Mouse (Mus musculus): ENCODE results near the gene Olfr104-ps. TPM values are rescaled to one million over a fixed set of nuclear protein-coding genes. Genes with fewer than 3 reads are reported as not detected.

Gene Olfr104-ps
- not detected for total RNA-seq (2021)

GRCm38 (mm10) chr17:37359282-37359681 is at the start of gene Olfr104-ps:
Gene Olfr104-ps, plus strand, starts transcription at chr17:37359582.
- DNase-seq (ENCODE audit: extremely low spot score in 1 of 2, low spot score in 1 of 2) = no peak

- DNase-seq (ENCODE audit: extremely low spot score in 1 of 2, low spot score in 1 of 2) = no peak
These were observed 49.2 kb upstream of the Olfr104-ps start for GRCm38 (mm10) chr17:37310146-37310699.

GRCm38 (mm10) chr17:37316954-37317353 is 42.4 kb upstream of the Olfr104-ps start, which contains the start of gene Olfr102:
Gene Olfr102, minus strand, starts transcription at chr17:37317054.
- no peak for DNase-seq (ENCODE audit: extremely low spot score in 1 of 2, low spot score in 1 of 2)

- no peak for DNase-seq (ENCODE audit: extremely low spot score in 1 of 2, low spot score in 1 of 2)
These were observed 19.8 kb upstream of the Olfr104-ps start, which contains the start of gene Olfr103 for GRCm38 (mm10) chr17:37339598-37339997. Gene Olfr103, minus strand, starts transcription at chr17:37339698.

GRCm38 (mm10) chr17:37378733-37379132 is 19.4 kb downstream of the Olfr104-ps start, which contains the start of gene Olfr105-ps:
Gene Olfr105-ps, plus strand, starts transcription at chr17:37379033.
- no peak for DNase-seq (ENCODE audit: extremely low spot score in 1 of 2, low spot score in 1 of 2)

- no peak for DNase-seq (ENCODE audit: extremely low spot score in 1 of 2, low spot score in 1 of 2)
These were observed 30.7 kb downstream of the Olfr104-ps start, which contains the start of gene Olfr106-ps for GRCm38 (mm10) chr17:37390093-37390492. Gene Olfr106-ps, plus strand, starts transcription at chr17:37390393.

GRCm38 (mm10) chr17:37398926-37399325 is 39.5 kb downstream of the Olfr104-ps start, which contains the start of gene Olfr107:
Gene Olfr107, plus strand, starts transcription at chr17:37399226.
- no peak for DNase-seq (ENCODE audit: extremely low spot score in 1 of 2, low spot score in 1 of 2)

GRCm38 (mm10) chr17:37413380-37413779 is 54.0 kb downstream of the Olfr104-ps start:
- DNase-seq (ENCODE audit: extremely low spot score in 1 of 2, low spot score in 1 of 2) = no peak

Other genes starting within 250 kb of the Olfr104-ps start
- gene Olfr92, start 239.5 kb upstream of the Olfr104-ps start, total RNA-seq (2021) = not detected
- not detected for gene Olfr93, start 198.1 kb upstream of the Olfr104-ps start, total RNA-seq (2021)
- gene Ubd, start 165.7 kb upstream of the Olfr104-ps start, total RNA-seq (2021) = not detected
- not detected for gene Olfr94, start 158.6 kb upstream of the Olfr104-ps start, total RNA-seq (2021)
- not detected for gene Olfr95, start 146.5 kb upstream of the Olfr104-ps start, total RNA-seq (2021)
- gene Olfr96, start 139.4 kb upstream of the Olfr104-ps start, total RNA-seq (2021) = not detected
- not detected for gene Olfr97, start 122.3 kb upstream of the Olfr104-ps start, total RNA-seq (2021)
- gene Olfr98, start 95.8 kb upstream of the Olfr104-ps start, total RNA-seq (2021) = not detected
- gene H2-M3, start 89.4 kb upstream of the Olfr104-ps start, total RNA-seq (2021) = 1 to 10 TPM; 1.2 to 2.2 TPM
- not detected for gene Olfr99, start 76.1 kb upstream of the Olfr104-ps start, total RNA-seq (2021)
- not detected for gene Olfr101, start 55.3 kb upstream of the Olfr104-ps start, total RNA-seq (2021)
- not detected for gene Olfr102, start 42.5 kb upstream of the Olfr104-ps start, total RNA-seq (2021)
- not detected for gene Olfr103, start 19.9 kb upstream of the Olfr104-ps start, total RNA-seq (2021)
- not detected for gene Olfr105-ps, start 19.5 kb downstream of the Olfr104-ps start, total RNA-seq (2021)
- gene Olfr106-ps, start 30.8 kb downstream of the Olfr104-ps start, total RNA-seq (2021) = not detected
- not detected for gene Olfr107, start 39.6 kb downstream of the Olfr104-ps start, total RNA-seq (2021)
- not detected for gene Olfr108, start 85.9 kb downstream of the Olfr104-ps start, total RNA-seq (2021)
- gene Olfr109, start 99.3 kb downstream of the Olfr104-ps start, total RNA-seq (2021) = not detected
- not detected for gene H2-M2, start 124.0 kb downstream of the Olfr104-ps start, total RNA-seq (2021)
- gene Olfr110, start 132.9 kb downstream of the Olfr104-ps start, total RNA-seq (2021) = not detected
- gene Olfr111, start 148.4 kb downstream of the Olfr104-ps start, total RNA-seq (2021) = not detected
- gene Olfr112, start 209.9 kb downstream of the Olfr104-ps start, total RNA-seq (2021) = not detected
- not detected for gene Olfr113, start 218.1 kb downstream of the Olfr104-ps start, total RNA-seq (2021)
- gene Olfr114, start 233.2 kb downstream of the Olfr104-ps start, total RNA-seq (2021) = not detected

All from layer of hippocampus, postnatal 25 days (tissue).